Mouse (Mus musculus) limb, embryonic 15.5 days (tissue): ENCODE measurements around the gene Fyttd1. TPM values are rescaled to one million over a fixed set of nuclear protein-coding genes. Genes with fewer than 3 reads are reported as not detected.
"Not testable (repeated sequence)": the region's sequence is repeated elsewhere in the genome, so short reads cannot be mapped to it uniquely, and the experiment has no call there.

Experiments
- ATAC-seq: fragments of 200-750 bp; cut with Nextera tagmentation; 2 replicates; pipeline ENCODE4 v1.8.0; 2017; ENCODE audit warnings: low read depth, moderate TSS enrichment; ENCODE audit not compliant: insufficient number of reproducible peaks, low FRiP score, low TSS enrichment
- H3K27ac ChIP-seq: fragments of 300-500 bp; sonication (generic); 2 replicates; pipeline ENCODE4 v1.5.1; 2015; ENCODE audit warnings: moderate library complexity, mild to moderate bottlenecking, inconsistent platforms
- H3K27me3 ChIP-seq: fragments of 300-500 bp; sonication (generic); 2 replicates; pipeline ENCODE4 v1.6.1; 2015; ENCODE audit warnings: inconsistent platforms
- H3K36me3 ChIP-seq: fragments of 300-500 bp; sonication (generic); 2 replicates; pipeline ENCODE4 v1.6.1; 2015; ENCODE audit warnings: inconsistent platforms
- H3K4me1 ChIP-seq: fragments of 300-500 bp; sonication (generic); 2 replicates; pipeline ENCODE4 v1.6.1; 2015; ENCODE audit warnings: inconsistent platforms
- H3K4me2 ChIP-seq: fragments of 300-500 bp; sonication (generic); 2 replicates; pipeline ENCODE4 v1.6.1; 2015; ENCODE audit warnings: mild to moderate bottlenecking, inconsistent platforms
- H3K4me3 ChIP-seq: fragments of 300-500 bp; sonication (generic); 2 replicates; pipeline ENCODE4 v1.5.1; 2015; ENCODE audit warnings: mild to moderate bottlenecking, inconsistent platforms
- H3K9ac ChIP-seq: fragments of 300-500 bp; sonication (generic); 2 replicates; pipeline ENCODE4 v1.6.1; 2015; ENCODE audit warnings: inconsistent platforms
- H3K9me3 ChIP-seq: fragments of 300-500 bp; sonication (generic); 2 replicates; pipeline ENCODE4 v1.6.1; 2016; ENCODE audit warnings: inconsistent platforms
- WGBS: fragments of 180-500 bp; shearing (Covaris S2); methylation state at CpG from one replicate; pipeline ENCODE4 v1.1.7; 2015; 5-methylcytosine and 5-hydroxymethylcytosine counted together
- polyA plus RNA-seq: library from polyadenylated mRNA; unstranded; fragments of >200 nt; fragmentation: Nextera tagmentation; extraction: Ambion mirVana; gene quantifications from 2 replicates; pipeline ENCODE4 v1.2.1, GENCODE M21; 2015

Gene Fyttd1
- polyA plus RNA-seq, 1 experiment from 2014 or later: 102 TPM

DNA sequence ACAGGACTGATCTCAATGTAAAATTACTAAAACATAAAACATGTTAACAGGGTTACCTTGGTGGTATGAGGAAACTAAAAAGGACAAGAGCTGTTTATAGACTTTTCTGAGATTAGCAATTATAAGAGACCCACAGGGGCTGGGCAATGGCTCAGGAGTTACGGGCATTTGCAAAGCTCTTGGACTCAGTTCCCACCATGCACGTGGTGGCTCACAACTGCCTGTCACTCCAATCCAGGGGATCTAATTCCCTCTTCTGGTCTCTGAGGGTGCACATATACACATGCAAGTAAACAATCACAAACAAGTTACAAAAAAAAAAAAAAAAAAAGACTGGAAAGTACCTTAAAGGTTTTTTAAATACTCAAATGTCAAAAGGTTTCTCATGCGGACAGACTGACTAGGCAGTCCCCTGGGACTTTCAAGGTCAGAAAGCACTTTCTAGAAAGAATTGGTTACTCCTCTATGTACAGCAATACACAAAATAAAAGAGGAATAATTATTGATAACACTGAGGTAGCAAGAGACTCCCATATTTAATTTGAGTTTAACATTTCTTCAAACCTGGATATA is 15.4 kb upstream of the Fyttd1 start:
- H3K9ac ChIP-seq: no peak overlapping the region
- peaks cover 12% of the 10 kb centered on the region; the same call in 1 of the 2 replicates for H3K36me3 ChIP-seq
- H3K27ac ChIP-seq: no peak overlapping the region
- H3K4me3 ChIP-seq: no peak overlapping the region
- no peaks in the 10 kb centered on the region for H3K27me3 ChIP-seq
- ATAC-seq: no peak
- H3K4me1 ChIP-seq: peaks cover 15% of the 10 kb centered on the region
- WGBS: 81% methylated on average over 3 of the region's 3 CpGs
- no peak overlapping the region for H3K4me2 ChIP-seq
- no peaks in the 10 kb centered on the region for H3K9me3 ChIP-seq

DNA sequence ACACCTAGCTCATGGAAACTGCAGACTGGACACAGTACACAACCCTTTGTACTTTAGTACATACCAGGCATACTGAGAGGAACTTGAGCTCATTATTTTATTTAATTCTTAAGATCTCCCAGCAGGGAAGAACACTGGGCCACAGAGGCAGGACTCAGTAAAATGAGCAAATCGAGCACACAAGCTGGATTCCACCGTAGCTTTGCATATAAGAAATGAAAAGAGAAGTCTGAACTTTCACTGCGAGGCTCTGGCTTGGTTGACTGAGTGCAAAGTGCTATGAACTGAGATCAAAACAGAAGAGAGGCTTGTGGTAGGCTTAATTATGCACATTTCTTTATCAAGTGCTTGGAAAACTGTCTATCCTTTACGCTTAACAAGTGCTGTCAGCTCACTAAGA is 11.9 kb upstream of the Fyttd1 start:
- no peak overlapping the region for H3K4me2 ChIP-seq
- peaks cover 17% of the 10 kb centered on the region for H3K4me1 ChIP-seq
- H3K4me3 ChIP-seq: no peak overlapping the region
- no peaks in the 10 kb centered on the region for H3K27me3 ChIP-seq
- no peaks in the 10 kb centered on the region for H3K9me3 ChIP-seq
- 86% methylated on average over 4 of the region's 4 CpGs for WGBS
- H3K27ac ChIP-seq: no peak overlapping the region
- H3K9ac ChIP-seq: no peak overlapping the region
- ATAC-seq: no peak
- peaks cover 12% of the 10 kb centered on the region; the same call in 1 of the 2 replicates for H3K36me3 ChIP-seq

DNA sequence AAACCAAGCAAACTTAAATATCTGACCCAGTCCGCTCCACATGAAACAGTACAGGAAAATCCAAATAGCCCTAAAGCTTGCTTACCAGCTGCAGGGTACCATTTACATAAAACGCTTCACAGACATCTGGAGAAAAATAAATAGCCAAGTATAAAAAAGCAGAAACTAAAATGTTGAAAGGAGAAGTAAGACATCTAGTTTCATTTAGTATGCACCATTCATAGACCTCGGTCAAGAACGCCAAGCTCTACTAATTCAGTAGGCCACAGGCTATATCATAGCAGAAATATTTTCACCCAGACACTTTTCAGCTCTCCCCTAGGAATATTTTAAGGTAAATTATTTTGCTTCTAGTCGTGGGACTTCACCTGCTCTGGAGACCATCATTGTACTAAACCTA is 10.6 kb upstream of the Fyttd1 start:
- no peak for ATAC-seq
- WGBS: 81% methylated on average over 5 of the region's 5 CpGs
- Histone ChIP-seq H3K4me2 (peak overlapping the region; percentile 85; the same call in 1 of the 2 replicates), H3K27me3 (no peaks in the 10 kb centered on the region), H3K4me1 (peaks cover 17% of the 10 kb centered on the region), H3K27ac (no peak overlapping the region), H3K9ac (no peak overlapping the region), H3K4me3 (no peak overlapping the region; the same call in 1 of the 2 replicates), H3K9me3 (no peaks in the 10 kb centered on the region), H3K36me3 (peaks cover 5% of the 10 kb centered on the region; the same call in 1 of the 2 replicates)

DNA sequence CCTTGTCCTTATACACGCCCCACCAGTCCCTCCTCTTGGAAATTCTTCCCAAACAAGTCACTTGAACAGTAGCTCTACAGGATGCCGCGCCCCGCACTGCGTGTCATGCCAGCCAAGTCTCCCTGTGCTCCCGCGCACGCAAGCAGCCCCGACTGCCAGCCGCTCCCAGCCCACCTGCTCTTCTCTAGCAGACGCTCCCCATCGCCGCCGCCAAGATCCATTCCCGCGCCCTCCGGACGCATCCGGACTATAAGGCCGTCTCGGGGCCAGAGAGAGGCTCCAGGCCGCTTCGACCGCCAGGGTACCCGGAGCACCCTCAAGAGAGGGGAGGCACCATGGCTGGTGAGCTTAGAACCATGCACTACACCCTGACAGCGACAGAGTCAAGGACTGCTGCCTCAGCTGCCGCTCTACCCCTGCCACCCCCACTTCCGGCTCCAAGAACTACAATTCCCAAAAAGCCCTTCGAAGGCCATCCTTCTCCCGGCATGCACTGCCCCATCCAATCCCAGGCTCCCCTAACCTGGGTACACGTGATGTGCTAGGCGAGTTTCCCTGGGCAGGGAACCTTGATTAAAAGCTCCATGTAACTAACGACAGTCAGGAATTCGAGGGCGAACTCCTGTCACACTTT is 9.3 kb upstream of the Fyttd1 start:
- ATAC-seq: peak; percentile 97
- WGBS: under 1% methylated on average over 35 of the region's 35 CpGs

DNA sequence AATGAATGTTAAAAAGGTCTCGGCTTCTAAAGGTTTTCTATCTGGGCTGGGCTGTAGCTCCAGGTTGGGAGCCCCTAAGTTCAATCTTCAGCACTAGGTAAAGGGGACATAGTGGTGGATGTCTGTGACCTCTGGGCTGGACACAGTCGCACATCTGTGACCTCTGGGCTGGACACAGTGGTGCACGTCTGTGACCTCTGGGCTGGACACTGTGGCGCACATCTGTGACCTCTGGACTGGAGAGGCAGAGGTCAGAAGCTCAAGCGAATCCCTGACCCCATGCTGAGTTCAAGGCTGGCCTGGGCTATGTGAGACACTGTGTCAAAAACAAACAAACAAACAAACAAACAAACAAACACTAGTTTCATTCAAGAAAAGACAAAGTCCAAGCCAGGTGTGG is 7.1 kb upstream of the Fyttd1 start:
- ATAC-seq: no peak
- peaks cover 17% of the 10 kb centered on the region for H3K4me1 ChIP-seq
- no peaks in the 10 kb centered on the region for H3K9me3 ChIP-seq
- WGBS: 64% methylated on average over 5 of the region's 5 CpGs
- no peak overlapping the region for H3K4me2 ChIP-seq
- no peak overlapping the region for H3K4me3 ChIP-seq
- H3K36me3 ChIP-seq: no peaks in the 10 kb centered on the region
- H3K27ac ChIP-seq: no peak overlapping the region
- H3K9ac ChIP-seq: no peak overlapping the region
- H3K27me3 ChIP-seq: no peaks in the 10 kb centered on the region

More for the DNA sequence above, 9.3 kb upstream of the Fyttd1 start:
- Histone ChIP-seq H3K4me1 (peaks cover 17% of the 10 kb centered on the region), H3K27me3 (no peaks in the 10 kb centered on the region), H3K4me2 (peak overlapping the region; percentile 85), H3K36me3 (peaks cover 5% of the 10 kb centered on the region; the same call in 1 of the 2 replicates), H3K27ac (peak overlapping the region; percentile 88), H3K9ac (peak overlapping the region; percentile 74), H3K4me3 (peak overlapping the region; percentile 94), H3K9me3 (no peaks in the 10 kb centered on the region)

DNA sequence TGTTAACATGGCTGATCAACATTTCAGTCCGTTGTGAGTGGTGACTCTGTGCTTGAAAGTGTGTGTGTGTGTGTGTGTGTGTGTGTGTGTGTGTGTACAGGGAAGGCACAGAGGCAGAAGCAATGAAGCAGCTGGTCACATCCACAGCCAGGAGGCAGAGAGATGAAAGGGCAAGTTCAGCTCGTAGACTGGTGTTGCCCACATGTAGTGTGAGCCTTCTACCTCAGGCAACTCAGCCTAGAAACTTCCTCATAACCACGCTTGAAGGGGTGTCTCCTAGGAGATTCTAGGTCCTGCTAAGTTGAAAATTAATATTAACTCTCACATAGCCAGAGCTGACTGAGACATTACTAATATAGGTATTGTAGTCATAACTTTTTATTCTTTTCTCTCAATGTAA is 3.9 kb upstream of the Fyttd1 start:
- no peaks in the 10 kb centered on the region for H3K36me3 ChIP-seq
- no peak overlapping the region for H3K9ac ChIP-seq
- H3K9me3 ChIP-seq: no peaks in the 10 kb centered on the region
- no peak for ATAC-seq
- WGBS: 53% methylated on average over 3 of the region's 3 CpGs
- no peaks in the 10 kb centered on the region for H3K27me3 ChIP-seq
- H3K27ac ChIP-seq: no peak overlapping the region
- H3K4me1 ChIP-seq: peaks cover 7% of the 10 kb centered on the region
- H3K4me2 ChIP-seq: no peak overlapping the region
- H3K4me3 ChIP-seq: no peak overlapping the region

DNA sequence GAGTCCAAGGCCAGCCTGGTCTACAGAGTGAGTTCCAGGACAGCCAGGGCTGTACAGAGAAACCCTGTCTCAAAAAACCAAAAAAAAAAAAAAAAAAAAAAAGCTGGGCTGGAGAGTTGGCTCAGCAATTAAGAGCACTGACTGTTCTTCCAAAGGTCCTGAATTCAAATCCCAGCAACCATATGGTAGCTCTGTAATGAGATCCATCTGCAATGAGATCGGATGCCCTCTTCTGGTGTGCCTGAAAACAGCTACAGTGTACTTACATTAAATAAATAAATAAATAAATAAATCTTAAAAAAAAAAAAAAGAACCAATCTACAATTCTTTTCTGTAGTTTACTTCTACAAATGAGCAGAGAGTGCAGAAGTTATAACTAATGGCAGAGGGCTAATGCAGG is 2.0 kb upstream of the Fyttd1 start:
- H3K9me3 ChIP-seq, H3K27me3 ChIP-seq, H3K4me3 ChIP-seq, H3K36me3 ChIP-seq, ATAC-seq, H3K27ac ChIP-seq, H3K4me2 ChIP-seq, H3K9ac ChIP-seq: not testable (repeated sequence)
- 76% methylated on average over 1 of the region's 1 CpGs for WGBS
- peaks cover 13% of the 10 kb centered on the region for H3K4me1 ChIP-seq

DNA sequence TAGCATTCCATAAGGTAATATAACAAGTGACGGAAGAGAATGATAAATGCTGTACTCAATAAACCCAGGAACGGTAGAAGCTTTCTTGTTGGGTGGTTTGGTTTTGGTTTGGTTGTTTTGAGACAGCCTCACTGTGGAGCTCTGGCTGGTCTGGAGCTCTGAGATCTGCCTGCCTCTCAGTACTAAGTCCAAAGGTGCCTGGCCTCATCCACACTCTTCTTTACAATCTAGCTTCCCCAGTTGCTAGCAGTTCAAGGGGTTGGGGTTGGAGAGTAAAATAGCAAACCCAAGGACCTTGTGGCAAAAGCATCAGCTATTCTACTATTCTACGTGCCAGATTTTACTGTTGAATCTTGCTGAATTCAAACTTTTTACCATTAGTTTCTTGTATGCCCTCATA is 1.5 kb upstream of the Fyttd1 start:
- H3K9me3 ChIP-seq: no peaks in the 10 kb centered on the region
- 92% methylated on average over 3 of the region's 3 CpGs for WGBS
- no peak for ATAC-seq

DNA sequence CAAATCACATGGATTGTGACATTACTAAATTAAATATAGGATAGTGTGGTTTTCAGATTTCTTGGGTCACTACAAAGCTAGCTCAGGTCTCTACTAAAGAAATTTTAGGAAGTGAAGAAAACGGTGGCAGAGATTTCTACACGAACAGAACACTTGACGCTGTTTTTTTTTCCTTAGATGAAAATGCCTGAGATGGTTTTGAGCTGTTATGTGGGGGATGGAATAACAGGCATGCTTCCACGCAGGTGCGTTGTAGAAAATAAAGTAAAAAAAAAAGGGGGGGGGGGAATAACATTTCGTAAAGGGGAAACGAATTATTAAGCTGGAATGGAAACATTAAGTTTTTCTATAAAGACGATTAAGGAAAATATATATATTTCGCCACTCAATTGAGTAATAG is 469 bp upstream of the Fyttd1 start:
- Histone ChIP-seq H3K9me3 (no peaks in the 10 kb centered on the region), H3K27ac (peak overlapping the region; percentile 92; the same call in 1 of the 2 replicates), H3K36me3 (no peaks in the 10 kb centered on the region), H3K4me1 (peaks cover 19% of the 10 kb centered on the region), H3K4me3 (peak overlapping the region; percentile 87), H3K27me3 (no peaks in the 10 kb centered on the region), H3K9ac (peak overlapping the region; percentile 82; the same call in 1 of the 2 replicates), H3K4me2 (peak overlapping the region; percentile 75)
- 18% methylated on average over 9 of the region's 9 CpGs for WGBS
- no peak for ATAC-seq

More for the DNA sequence above, 1.5 kb upstream of the Fyttd1 start:
- no peak overlapping the region for H3K4me2 ChIP-seq
- no peaks in the 10 kb centered on the region for H3K36me3 ChIP-seq
- H3K27me3 ChIP-seq: no peaks in the 10 kb centered on the region
- H3K27ac ChIP-seq: no peak overlapping the region
- no peak overlapping the region for H3K9ac ChIP-seq
- H3K4me3 ChIP-seq: no peak overlapping the region
- peaks cover 17% of the 10 kb centered on the region for H3K4me1 ChIP-seq

DNA sequence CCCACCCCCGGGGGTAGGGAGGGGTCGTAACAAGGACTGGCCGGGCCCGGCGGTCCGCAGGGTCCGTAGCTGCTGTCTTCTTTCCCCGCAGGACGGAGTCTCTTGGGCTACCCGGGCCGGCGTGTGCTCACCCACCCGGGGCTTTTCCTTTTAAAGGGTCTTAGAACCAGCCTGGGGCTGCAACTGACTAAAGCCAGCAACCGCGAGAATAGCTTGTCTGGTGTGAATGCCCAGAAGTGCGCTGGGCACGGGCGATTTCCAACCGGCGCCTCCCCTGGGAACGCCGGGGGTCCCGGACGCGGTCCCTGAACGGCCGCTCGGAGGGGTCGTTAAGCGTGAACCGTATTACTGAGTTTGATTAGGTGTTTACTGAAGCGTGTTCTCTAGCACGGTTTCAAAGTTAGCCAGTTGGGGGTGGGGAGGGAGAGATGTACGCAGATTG is 878 bp downstream of the Fyttd1 start:
- Histone ChIP-seq H3K9me3 (no peaks in the 10 kb centered on the region), H3K4me1 (peaks cover 20% of the 10 kb centered on the region), H3K4me2 (peak overlapping the region; percentile 75), H3K9ac (peak overlapping the region; percentile 82), H3K27me3 (no peaks in the 10 kb centered on the region), H3K36me3 (no peaks in the 10 kb centered on the region), H3K27ac (peak overlapping the region; percentile 92), H3K4me3 (peak overlapping the region; percentile 87)
- under 1% methylated on average over 33 of the region's 34 CpGs for WGBS
- ATAC-seq: peak; percentile 8; the same call in 1 of the 2 replicates

DNA sequence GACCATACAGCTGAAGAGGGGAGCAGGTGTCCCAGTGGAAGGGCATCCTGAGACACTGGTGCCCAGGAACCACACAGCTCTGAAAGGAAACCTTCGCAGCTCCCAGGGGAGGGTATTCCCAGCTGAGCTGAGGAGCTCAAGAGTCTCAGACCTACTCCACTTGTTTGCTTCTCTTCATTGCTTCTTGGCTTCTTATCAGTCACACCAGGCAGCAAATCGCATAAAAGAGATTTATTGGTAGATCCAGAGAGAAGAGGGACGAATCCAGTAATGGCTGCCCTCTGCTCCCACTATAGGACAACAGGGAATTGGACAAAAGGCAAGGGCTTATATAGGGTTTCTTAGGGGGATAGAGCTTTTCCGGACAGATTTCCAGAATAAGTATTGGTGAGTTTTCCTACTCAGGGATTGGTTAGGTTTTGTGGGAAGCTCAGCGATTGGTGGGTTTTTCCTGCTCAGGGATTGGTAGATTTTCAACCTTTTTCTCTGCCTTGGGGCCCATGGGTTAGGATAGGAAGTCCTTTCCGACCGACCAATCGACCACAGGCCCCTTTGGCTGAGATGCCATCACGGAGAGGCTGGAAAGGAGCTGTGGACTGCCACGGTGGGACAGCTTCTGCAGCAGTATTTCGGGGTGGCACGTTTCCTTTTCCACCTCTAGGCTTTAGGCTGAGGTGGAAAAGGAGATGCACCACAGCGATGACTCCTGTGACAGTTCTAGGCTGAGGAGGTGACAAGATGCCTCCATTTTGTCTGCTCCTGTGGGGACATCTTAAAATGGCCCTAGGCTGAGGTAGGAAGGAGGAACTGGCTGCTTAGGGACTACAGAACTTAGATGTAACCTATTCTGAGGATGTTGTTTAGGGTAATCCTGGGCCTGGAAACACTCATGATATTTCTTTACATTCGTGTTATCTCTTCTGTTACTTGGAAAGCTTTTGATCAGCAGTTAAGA is 1.9 kb downstream of the Fyttd1 start:
- Histone ChIP-seq H3K4me3 (peak overlapping the region; percentile 87), H3K4me1 (peaks cover 20% of the 10 kb centered on the region), H3K9me3 (no peaks in the 10 kb centered on the region), H3K4me2 (peak overlapping the region; percentile 75), H3K27ac (no peak overlapping the region), H3K27me3 (no peaks in the 10 kb centered on the region), H3K36me3 (no peaks in the 10 kb centered on the region), H3K9ac (no peak overlapping the region)
- 84% methylated on average over 14 of the region's 14 CpGs for WGBS
- no peak for ATAC-seq
